Mouse (Mus musculus) spleen, postnatal 36 days (tissue): ENCODE measurements around the gene Rps6kb1.
A peak's percentile ranks its signal among the peaks of the same experiment; 100 is the strongest.

Source experiments
- DNase-seq, 2 experiments: peaks; one replicate each; pipeline ENCODE4 v3.0.0; 2022; ENCODE audit warnings: low spot score in 2 of 2, mixed read lengths in 1 of 2

Gene Rps6kb1

DNA sequence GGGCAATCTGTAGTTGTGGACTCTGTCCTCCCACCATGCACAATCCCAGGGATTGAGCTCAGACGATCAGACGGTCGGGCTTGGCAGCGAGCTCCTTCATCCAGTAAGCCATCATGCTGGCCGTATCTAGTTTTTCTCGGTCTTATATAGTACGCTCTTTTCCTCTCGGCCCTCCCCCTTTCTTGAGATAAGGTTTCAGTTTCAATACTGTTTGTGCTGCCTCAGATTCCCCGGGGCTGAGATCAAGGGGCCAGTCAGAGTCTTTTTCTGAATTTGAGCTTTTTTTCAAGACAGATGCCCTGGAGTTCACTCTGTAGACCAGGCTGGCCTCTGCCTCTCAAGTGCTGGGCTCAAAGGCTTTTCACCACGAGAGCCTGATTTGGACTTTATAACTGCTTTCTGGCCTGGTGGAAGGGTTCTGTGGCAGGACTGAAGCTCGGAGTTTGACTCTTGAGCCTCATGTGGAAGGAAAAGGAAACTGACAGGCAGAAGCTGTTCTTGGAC is 36.7 kb upstream of the Rps6kb1 start:
- DNase-seq = peak; percentile 63 to 74

DNA sequence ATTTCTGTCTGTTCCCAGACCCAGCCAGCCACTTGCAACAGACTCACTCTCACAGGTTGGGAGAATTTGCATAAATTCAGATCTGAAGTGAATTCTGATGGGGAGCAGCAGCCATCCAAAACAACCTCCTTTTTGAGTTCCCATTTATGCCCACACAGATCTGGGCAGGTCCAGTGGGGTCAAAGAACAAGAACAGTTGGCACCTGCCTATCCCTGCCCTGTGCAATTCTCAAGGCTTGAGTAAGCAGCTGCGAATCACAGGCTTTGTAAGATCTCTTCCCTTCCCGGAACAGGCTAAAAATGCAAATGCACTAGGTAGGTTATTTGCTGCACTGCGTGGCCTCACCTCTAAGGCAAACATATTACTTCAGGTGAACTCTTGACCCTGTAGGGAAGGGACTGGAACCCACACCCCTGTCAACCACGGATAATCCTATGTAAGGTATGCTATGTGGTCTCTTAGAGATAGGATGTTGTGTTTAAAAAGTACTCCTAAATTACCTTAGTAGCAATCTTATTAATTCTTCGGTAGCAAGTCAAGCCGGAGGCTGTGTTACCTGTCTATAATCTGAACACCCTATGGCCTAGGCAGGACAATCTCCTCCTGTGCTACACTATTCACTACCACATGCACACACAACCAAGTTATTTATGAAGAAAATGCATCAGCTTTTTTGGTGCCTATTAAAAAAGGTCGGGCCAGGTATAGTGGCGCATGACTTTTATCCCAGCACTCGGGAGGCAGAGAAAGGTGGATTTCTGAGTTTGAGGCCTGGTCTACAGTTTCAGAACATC is 35.9 kb upstream of the Rps6kb1 start:
- peak in 1 of 2 experiments; percentile 27 for DNase-seq

DNA sequence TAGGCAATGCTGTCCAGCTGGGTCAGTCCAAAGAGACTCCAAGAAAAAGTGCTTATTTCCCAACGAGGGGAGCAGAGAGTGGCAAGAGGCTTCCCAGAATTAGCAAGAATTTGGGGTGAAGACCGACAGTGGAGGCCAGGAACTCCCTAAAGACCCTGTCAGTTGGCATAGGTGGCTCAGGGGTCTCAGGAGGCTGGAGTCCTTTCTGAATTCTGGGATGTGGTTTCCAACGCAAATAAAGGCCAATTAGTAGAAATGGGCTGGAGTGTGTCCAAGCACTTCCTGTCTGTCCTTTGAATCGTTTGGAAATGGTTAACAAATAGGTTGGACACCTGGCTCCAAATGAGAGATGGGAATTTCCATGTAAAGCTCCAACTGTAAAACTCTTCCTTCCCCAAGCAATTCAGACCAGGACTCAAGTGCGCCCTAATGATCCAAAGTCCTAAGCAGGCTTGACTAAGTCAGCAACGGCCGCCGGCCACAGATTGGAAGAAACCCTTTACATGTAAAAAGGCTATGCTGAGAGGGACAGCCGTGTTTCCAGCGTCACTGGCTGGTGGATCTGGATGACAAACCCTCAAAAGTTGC is 35.2 kb upstream of the Rps6kb1 start:
- no peak for DNase-seq

DNA sequence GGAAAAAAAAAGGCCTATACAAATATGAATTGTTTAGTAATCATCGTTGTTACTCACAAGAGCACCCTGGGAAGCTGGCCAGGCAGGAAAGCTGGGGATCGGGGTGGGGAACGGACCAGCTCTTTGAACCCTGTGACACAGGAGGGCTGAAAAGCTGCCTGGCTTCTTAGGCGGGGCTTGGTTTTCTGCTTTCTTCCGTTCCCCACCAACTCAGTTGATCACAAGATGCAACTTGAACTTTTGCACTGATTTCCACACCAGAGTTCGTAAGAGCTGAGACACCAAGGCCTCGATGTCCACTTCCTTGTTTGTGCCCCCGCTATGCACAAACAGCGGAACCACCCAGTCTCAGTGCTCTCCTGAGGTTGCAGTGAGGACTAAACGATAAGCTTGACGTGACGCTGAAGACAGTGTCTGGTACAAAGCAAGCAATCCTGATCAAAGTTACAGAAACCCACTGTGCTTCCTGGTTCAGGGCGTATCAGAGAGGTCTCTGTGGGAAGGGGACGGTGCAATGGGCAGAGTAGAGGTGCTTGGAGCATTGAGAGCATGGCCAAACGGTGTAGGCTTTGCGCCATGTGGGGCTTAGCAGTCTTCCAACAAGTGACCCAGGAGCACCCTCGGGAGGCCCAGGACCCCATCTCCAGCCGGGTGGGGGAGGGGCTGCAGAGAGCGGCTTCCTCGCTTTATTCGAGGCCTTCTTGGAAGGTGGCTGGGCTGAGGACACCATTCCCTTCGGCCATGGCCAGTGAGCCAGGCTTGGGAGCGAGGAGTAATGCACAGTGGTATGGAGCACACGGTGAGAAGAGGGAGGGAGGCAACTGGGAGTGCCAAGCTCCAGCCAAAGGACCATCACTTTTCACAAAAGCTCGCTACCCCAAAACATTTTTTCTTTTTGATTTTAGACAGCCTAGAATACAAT is 34.5 kb upstream of the Rps6kb1 start:
- peak; percentile 69 to 74 for DNase-seq

DNA sequence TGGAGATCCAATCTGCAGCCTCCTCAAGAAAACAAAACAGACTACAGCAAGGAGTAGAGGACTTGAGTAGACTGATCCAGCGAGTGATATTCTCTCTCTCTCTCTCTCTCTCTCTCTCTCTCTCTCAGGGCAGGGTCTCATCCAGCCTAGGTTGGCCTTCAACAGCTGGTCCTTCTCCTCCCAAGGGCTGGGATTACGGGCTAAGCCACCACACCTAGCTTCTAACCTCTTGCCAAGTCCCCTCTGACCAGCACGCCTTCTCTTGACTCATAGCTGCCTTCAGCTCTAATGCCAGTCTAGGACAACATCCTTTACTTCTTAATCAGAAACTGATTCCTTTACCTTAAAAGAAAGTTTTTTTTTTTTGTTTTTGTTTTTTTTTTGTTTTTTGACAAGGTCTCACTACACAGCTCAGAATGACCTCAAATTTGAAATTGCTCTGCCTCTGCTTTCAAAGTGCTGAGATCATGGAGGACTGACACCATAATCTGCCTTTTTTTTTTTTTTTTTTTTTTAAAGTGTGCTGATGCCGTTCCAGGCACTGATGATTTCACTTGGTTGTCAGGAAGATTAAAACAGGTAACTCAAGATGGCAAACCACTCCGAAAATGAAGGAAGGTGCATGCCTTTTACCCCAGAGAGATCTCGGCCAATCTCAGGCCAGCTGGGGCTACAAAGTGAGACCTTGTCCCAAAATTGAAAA is 33.7 kb upstream of the Rps6kb1 start:
- DNase-seq = no peak

DNA sequence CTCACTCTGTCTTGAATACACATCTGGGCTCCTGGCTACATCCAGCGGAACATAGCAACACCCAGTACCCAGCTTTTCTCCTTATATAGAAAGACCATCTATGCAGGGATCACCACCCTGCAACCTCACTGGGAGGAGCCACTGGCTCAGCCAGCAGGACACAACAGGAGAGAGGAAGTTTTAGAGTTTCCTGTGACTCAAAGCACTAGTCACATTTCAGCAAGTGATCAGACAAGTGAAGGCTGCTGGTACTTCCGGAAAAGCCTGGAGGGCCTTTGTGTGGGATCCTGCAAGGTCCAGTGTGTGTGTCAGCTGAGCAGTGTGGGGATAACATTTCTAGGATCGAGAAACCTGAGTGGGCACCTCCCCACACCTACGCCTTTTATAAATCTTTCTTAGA is 32.6 kb upstream of the Rps6kb1 start:
- DNase-seq = peak; percentile 54 to 56

DNA sequence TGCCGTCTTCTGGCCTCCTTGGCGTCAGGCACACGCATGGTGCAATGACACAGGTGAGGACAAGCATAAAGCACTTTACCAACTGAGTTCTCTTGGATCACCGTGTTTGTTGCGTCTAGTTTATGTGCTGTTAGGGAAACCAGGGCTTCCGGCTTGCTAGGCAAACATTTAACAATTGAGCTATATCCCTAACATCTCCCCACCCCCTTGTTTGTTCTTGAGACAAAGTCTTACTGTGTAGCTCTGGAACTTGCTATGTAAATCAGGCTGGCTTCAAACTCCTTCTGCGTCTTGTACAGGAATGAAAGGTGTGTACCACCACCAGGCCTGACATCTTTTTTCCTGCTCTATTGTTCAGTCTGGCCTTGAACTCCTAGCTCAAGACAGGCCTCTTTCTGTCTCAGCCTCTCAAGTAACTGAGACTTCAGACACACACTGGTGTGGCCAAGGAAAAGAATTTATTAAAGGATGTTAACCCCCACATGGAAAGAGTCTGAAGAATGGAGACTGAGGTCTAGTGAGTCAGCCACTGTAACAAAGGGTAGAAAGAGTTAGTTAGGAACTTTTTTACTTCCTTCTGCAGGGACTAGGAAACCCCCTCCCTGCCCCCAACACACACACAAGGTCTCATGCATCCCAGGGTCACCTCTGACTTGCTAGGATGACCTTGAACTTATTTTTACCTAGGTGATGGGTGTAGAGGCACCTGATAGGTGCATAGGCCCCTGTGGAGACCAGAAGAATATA is 31.2 kb upstream of the Rps6kb1 start:
- no peak for DNase-seq

DNA sequence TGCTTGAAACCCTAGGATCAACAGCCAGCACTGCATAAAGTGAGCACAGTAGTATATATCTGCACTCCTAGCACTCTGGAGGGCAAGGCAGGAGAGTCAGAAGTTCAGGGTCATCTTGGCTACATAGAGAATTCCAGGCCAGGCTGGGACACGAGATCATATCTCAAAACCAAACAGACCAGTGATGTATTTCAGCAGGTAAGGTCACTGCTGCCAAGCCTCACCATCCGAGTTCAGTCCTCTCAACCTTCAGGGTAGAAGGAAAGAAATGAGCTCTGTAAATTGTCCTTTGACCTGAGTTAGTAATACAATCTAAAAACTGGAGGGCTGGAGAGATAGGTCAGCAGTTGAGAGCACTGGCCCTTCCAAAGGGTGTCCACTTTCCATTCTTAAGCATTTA is 29.8 kb upstream of the Rps6kb1 start:
- no peak for DNase-seq

DNA sequence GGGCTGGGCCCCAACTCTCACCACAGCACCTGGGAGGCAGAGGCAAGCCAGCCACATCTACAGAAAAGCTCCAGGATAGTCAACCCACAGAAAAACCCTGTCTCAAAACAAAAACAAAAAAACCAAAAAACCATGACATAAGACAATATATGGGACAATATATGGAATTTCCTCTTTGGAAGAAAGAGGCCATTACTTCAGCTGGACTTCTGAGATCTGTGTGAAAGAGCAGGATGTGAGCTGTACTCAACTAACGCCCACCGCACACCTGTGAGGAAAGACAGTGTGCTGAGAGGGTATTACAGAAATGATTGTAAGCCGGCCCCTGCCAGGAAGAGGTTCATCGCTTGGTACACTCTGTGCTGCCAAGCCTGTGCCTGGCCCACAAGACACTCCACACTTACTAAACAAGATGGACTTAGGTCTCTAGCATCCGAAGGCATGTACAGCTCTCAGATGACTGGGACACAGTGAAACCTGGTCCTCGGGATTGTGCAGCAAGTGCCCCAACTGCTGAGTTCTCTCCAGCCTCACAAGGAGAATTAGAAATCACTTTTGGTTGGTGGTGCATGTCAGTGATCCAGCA is 29.1 kb upstream of the Rps6kb1 start:
- DNase-seq = no peak

DNA sequence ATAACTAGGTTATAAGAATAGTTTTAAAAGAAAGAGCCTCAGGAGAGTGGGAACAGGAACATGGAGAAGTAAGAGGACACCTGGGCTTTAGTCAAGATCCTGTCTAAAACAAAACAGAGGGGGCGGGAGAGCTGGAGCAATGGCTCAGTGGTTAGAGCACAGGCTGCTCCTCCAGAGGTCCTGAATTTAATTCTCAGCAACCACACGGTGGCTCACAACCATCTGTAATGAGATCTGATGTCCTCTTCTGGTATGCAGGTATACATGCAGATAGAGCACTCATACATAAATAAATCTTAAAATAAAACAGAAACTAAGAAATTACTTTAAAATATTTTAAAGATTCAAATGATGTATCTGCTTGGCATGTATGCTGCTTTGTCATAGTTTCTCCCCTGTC is 28.0 kb upstream of the Rps6kb1 start:
- no peak for DNase-seq

DNA sequence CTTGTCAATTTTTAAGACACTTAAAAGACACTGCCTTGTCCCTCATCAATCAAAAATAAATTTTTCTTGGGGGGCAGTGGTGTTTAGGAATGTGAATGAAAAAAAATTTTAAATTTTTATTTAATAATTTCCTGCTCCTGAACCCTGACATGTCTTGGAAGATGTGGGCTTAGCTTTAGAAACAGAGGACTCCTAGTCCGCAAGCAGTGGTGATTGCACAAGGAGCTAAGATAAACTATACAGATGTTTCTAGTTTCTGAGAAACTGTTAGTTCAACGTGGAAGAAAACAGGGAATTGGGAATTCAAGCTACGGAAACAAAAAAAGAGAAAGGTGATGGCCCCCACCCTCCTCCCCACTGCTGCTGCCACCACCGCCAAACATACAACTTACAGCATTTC is 27.3 kb upstream of the Rps6kb1 start:
- no peak for DNase-seq

DNA sequence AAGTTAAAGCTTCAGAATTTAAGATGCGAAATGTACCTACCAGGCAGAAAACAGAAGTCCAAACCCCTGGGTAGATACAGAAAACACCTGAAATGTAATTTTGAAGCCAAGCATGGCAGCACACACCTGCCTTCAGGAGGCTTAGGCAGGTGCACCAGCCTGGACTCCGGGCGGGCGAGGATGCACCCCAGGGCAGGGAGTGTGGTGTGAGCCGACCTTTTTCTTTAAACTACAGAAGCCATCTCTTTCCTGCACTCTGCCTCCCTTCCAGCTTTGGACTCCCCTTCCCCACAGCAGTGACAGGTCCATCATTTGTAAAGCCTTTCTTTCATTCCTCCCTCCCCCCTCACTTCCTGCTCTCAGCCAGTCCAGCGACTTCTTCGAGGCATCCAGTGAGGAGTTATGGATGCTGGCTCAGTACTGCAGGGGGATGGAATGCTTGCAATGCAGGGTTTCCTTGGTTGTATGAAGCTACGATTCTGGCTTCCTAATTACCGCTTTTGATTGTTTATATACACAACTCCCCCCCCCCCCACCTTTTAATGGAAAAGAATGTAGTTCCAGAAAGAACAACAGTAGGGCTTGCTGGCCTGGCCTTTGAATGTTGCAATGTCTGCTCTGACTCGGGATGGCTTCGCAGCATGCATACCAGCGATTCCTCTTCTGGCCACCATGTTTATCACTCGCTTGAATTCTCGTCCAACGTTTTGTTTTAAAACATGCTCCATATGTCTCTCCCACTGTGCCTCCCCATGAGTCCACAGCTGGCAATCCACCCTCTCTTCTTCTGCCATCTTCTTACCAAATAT is 26.6 kb upstream of the Rps6kb1 start:
- no peak for DNase-seq

DNA sequence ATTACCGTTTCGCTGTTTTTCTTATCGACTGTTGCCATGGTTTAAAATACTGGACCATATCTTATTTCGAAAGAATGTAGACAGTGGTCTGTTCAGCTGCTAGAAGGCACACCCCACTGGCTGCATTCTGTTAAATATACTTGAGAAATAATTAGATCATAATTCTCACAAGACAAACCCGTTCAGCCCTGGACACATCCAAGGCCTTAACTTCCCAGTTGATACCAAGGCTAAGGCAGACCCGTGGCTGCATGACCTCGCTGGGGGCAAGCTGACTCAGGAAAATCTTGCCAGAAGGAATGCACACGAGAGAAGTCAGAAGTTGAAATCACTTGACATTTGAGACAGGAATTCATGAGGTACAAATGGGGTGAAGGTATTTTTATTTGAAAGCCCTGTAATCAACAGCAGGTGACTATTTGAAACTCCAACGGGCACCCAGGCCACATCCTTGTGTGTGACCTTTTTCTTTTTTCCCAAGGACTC is 25.7 kb upstream of the Rps6kb1 start:
- no peak for DNase-seq

DNA sequence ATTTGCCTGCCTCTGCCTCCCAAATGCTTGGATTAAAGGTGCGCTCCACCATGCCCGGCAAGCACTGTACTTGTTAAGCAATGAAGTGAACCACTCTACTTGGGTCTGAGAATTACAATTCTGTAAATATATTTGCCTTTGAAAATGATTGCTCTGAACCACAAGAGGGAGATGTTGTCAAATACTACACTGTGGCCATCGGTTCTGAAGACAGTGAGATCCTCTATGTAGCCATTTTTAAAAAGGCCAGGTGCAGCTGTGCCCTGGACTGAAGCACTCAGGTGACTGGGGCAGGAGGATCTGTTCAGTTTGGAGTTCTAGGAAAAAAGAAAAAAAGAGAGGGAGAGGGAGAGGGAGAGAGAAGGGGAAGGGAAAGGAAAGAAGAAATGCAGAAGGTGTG is 23.8 kb upstream of the Rps6kb1 start:
- DNase-seq = peak in 1 of 2 experiments; percentile 43

DNA sequence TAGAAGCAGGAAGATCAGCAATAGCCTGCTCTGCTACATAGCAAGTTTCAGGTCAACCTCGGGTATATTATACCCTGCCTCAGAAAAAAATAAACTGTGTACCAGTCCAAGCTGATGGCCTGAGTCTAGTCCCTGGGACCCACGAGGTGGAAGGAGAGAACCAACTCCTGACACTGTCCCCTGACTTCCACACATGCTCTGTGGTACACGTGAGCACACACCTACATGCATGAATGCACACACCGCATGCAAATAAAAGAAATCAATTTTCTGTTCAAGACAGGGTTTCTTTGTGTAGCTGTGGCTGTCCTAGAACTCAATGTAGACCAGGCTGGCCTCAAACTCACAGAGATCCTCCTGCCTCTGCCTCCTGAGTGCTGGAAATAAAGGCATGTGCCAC is 13.7 kb upstream of the Rps6kb1 start:
- no peak for DNase-seq

DNA sequence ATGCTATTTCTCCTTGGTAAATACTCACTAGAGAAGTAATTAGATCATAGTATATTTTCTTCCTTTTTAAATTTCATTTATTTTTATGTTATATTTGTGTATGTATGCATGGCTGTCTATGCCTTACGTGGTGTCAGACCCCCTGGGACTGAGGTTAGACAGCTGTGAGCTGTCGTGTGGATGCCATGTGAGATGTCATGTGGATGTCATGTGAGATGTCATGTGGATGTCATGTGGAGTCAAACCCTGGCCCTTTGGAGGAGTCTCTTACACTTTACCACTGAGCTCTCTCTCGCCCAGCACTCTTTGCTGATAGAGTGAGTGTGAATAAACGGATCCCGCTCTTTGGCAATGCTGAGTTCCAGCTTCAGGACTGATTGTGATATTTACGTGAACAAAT is 8.9 kb upstream of the Rps6kb1 start:
- no peak for DNase-seq

DNA sequence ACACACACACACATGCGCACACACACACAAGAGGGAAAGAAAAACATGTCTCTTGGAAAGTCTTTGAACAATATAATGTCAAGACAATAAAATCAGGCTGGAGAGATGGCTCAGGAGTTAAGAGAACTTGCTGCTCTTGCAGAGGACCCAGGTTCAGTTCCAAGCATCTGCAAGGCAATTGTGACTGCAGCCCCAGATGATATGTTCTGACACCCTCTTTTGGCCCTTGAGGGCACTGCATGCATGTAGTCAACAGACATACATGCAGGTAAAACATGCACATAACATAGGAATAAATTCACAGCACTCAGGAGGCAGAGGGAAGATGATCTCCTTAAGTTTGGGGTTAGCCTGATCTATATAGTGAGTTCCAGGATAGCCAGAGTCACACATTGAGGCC is 2.8 kb upstream of the Rps6kb1 start:
- DNase-seq = peak in 1 of 2 experiments; percentile 33

DNA sequence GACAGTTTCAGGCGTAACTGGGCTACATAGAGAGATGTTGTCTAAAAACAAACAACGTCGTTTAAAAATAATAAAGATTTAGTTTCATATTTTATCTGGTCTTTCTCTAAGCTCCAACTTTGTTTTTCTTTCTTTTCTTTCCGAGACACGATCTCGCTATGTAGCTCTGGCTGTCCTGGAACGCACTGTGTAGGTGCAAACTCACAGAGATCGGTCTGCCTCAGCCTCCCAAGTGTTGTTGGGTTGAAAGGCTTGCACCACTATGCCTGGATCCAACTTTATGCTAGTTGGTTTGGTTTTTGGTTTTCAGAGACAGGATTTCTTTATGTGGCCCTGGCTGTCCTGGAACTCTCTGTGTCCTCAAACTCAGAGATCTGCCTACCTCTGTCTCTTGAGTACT is 951 bp upstream of the Rps6kb1 start:
- DNase-seq = no peak

DNA sequence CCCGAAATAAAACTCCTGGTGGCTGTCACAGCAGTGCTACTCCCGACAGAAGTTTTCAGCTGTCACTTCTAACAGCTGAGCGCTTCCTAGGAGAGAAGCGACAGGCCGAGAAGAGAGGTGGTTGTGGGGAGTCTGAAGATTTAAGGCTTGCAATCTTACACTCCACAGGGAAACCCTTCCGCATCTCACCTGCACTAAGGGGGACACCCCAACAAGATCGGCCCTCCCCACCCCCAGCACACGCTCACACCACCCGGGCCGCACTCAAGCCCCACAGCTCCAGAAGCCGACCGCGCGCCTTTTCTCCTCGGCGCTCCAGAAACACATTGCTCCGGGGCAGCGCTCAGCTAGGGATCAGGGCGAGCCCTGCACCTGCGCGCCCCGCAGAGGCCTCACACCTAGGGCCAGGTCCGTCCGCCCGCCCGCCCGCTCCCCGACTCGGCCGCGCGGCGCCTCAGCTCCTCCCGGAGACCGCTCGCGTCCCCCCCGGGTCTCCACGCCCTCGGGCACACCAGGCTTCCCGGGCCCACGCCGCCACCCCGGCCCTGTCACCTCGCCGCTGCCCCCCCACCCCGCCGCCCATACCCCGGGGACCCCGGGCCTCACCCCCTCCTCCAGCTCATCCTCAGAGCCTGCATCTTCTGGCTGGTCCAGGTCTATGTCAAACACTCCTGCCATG is 506 bp downstream of the Rps6kb1 start:
- peak in 1 of 2 experiments; percentile 37 for DNase-seq
